Mouse (Mus musculus): ENCODE measurements around the gene Rpf2. TPM values are rescaled to one million over a fixed set of nuclear protein-coding genes. Genes with fewer than 3 reads are reported as not detected.
A peak's percentile ranks its signal among the peaks of the same experiment; 100 is the strongest.

Gene Rpf2
- total RNA-seq, 1 experiment from 2014 or later = 27.7 TPM

GRCm38 (mm10) chr10:40256716-40257115 lies 9.9 kb upstream of the Rpf2 start:
- ATAC-seq (ENCODE audit: extremely low read depth, insufficient number of reproducible peaks, low FRiP score, poor library complexity, severe bottlenecking) = no peak

- ATAC-seq (ENCODE audit: extremely low read depth, insufficient number of reproducible peaks, low FRiP score, poor library complexity, severe bottlenecking) = no peak
Measured at GRCm38 (mm10) chr10:40250969-40251368, 4.1 kb upstream of the Rpf2 start.

GRCm38 (mm10) chr10:40249625-40250024 lies 2.8 kb upstream of the Rpf2 start:
- no peak for ATAC-seq (ENCODE audit: extremely low read depth, insufficient number of reproducible peaks, low FRiP score, poor library complexity, severe bottlenecking)

GRCm38 (mm10) chr10:40247166-40247716 lies 405 bp upstream of the Rpf2 start:
- ATAC-seq (ENCODE audit: extremely low read depth, insufficient number of reproducible peaks, low FRiP score, poor library complexity, severe bottlenecking) = no peak

GRCm38 (mm10) chr10:40237826-40238225 lies 9.0 kb downstream of the Rpf2 start:
- ATAC-seq (ENCODE audit: extremely low read depth, insufficient number of reproducible peaks, low FRiP score, poor library complexity, severe bottlenecking) = no peak

GRCm38 (mm10) chr10:40233241-40233640 lies 13.6 kb downstream of the Rpf2 start:
- ATAC-seq (ENCODE audit: extremely low read depth, insufficient number of reproducible peaks, low FRiP score, poor library complexity, severe bottlenecking) = no peak

- no peak for ATAC-seq (ENCODE audit: extremely low read depth, insufficient number of reproducible peaks, low FRiP score, poor library complexity, severe bottlenecking)
Measured at GRCm38 (mm10) chr10:40232442-40232841, 14.4 kb downstream of the Rpf2 start.

- ATAC-seq (ENCODE audit: extremely low read depth, insufficient number of reproducible peaks, low FRiP score, poor library complexity, severe bottlenecking) = 0 out of 2 replicates have a peak, but pooled peaks have one; percentile 33
Measured at GRCm38 (mm10) chr10:40229725-40230124, 17.1 kb downstream of the Rpf2 start.

- no peak for ATAC-seq (ENCODE audit: extremely low read depth, insufficient number of reproducible peaks, low FRiP score, poor library complexity, severe bottlenecking)
Measured at GRCm38 (mm10) chr10:40227660-40228303, 19.1 kb downstream of the Rpf2 start.

- no peak for ATAC-seq (ENCODE audit: extremely low read depth, insufficient number of reproducible peaks, low FRiP score, poor library complexity, severe bottlenecking)
Measured at GRCm38 (mm10) chr10:40218874-40219273, 28.0 kb downstream of the Rpf2 start.

GRCm38 (mm10) chr10:40212443-40213169 lies 34.2 kb downstream of the Rpf2 start:
- peak; percentile 100 for ATAC-seq (ENCODE audit: extremely low read depth, insufficient number of reproducible peaks, low FRiP score, poor library complexity, severe bottlenecking)

GRCm38 (mm10) chr10:40195001-40195400 lies 51.8 kb downstream of the Rpf2 start:
- no peak for ATAC-seq (ENCODE audit: extremely low read depth, insufficient number of reproducible peaks, low FRiP score, poor library complexity, severe bottlenecking)

- no peak for ATAC-seq (ENCODE audit: extremely low read depth, insufficient number of reproducible peaks, low FRiP score, poor library complexity, severe bottlenecking)
Measured at GRCm38 (mm10) chr10:40192010-40192935, 54.6 kb downstream of the Rpf2 start.

- peak; percentile 27; the same call in 1 of the 2 replicates for ATAC-seq (ENCODE audit: extremely low read depth, insufficient number of reproducible peaks, low FRiP score, poor library complexity, severe bottlenecking)
Measured at GRCm38 (mm10) chr10:40191338-40191979, 55.4 kb downstream of the Rpf2 start.

- peak; percentile 61 for ATAC-seq (ENCODE audit: extremely low read depth, insufficient number of reproducible peaks, low FRiP score, poor library complexity, severe bottlenecking)
Measured at GRCm38 (mm10) chr10:40190871-40191270, 56.0 kb downstream of the Rpf2 start.

- ATAC-seq (ENCODE audit: extremely low read depth, insufficient number of reproducible peaks, low FRiP score, poor library complexity, severe bottlenecking) = no peak
Measured at GRCm38 (mm10) chr10:40189689-40190088, 57.1 kb downstream of the Rpf2 start.

GRCm38 (mm10) chr10:40188831-40189230 lies 58.0 kb downstream of the Rpf2 start:
- ATAC-seq (ENCODE audit: extremely low read depth, insufficient number of reproducible peaks, low FRiP score, poor library complexity, severe bottlenecking) = no peak

- no peak for ATAC-seq (ENCODE audit: extremely low read depth, insufficient number of reproducible peaks, low FRiP score, poor library complexity, severe bottlenecking)
Measured at GRCm38 (mm10) chr10:40185956-40186355, 60.9 kb downstream of the Rpf2 start.

- ATAC-seq (ENCODE audit: extremely low read depth, insufficient number of reproducible peaks, low FRiP score, poor library complexity, severe bottlenecking) = no peak
Measured at GRCm38 (mm10) chr10:40180011-40180410, 66.8 kb downstream of the Rpf2 start.
